Mouse (Mus musculus): ENCODE measurements around the gene Kif19a. TPM values are rescaled to one million over a fixed set of nuclear protein-coding genes. Genes with fewer than 3 reads are reported as not detected.

Kif19a gene
- polyA plus RNA-seq, 1 experiment, result 0.71 TPM

GRCm38 (mm10) chr11:114807686-114808427, 42.7 kb downstream of the Kif19a start:
- Histone ChIP-seq H3K4me3 (ENCODE audit: control insufficient read depth, insufficient read depth, low read length) (peak overlapping the region; percentile 11; the same call in 1 of the 2 replicates), H3K4me1 (replicated peaks; ENCODE audit: control insufficient read depth, insufficient read depth, low read length) (peaks cover 14% of the 10 kb centered on the region), H3K27me3 (ENCODE audit: control insufficient read depth, insufficient read depth, low read length) (no peaks in the 10 kb centered on the region), H3K36me3 (ENCODE audit: control insufficient read depth, insufficient read depth, low read length) (no peaks in the 10 kb centered on the region), H3K27ac (ENCODE audit: control insufficient read depth, insufficient read depth, low read length) (peak overlapping the region; percentile 26; the same call in 1 of the 2 replicates)
- DNase-seq, result no peak
- WGBS, result 22% methylated on average over 14 of the region's 14 CpGs
- TF ChIP-seq CTCF (IDR thresholded peaks at IDR 0.05; ENCODE audit: borderline replicate concordance, control insufficient read depth, extremely low read depth, insufficient read depth, low read length, poor library complexity) (no peak), POLR2A (IDR thresholded peaks at IDR 0.05; ENCODE audit: control insufficient read depth, extremely low read depth, insufficient read depth, low read length, poor library complexity) (no peak)

GRCm38 (mm10) chr11:114809371-114809770, 44.2 kb downstream of the Kif19a start:
- no peak for TF ChIP-seq POLR2A (IDR thresholded peaks at IDR 0.05; ENCODE audit: control insufficient read depth, extremely low read depth, insufficient read depth, low read length, poor library complexity)
- no peak for TF ChIP-seq CTCF (IDR thresholded peaks at IDR 0.05; ENCODE audit: borderline replicate concordance, control insufficient read depth, extremely low read depth, insufficient read depth, low read length, poor library complexity)
- WGBS, result 76% methylated on average over 1 of the region's 1 CpGs
- Histone ChIP-seq H3K4me3 (ENCODE audit: control insufficient read depth, insufficient read depth, low read length) (no peak overlapping the region), H3K4me1 (replicated peaks; ENCODE audit: control insufficient read depth, insufficient read depth, low read length) (peaks cover 14% of the 10 kb centered on the region), H3K27ac (ENCODE audit: control insufficient read depth, insufficient read depth, low read length) (no peak overlapping the region), H3K27me3 (ENCODE audit: control insufficient read depth, insufficient read depth, low read length) (no peaks in the 10 kb centered on the region), H3K36me3 (ENCODE audit: control insufficient read depth, insufficient read depth, low read length) (no peaks in the 10 kb centered on the region)
- DNase-seq, result no peak

- H3K4me3 ChIP-seq (ENCODE audit: control insufficient read depth, insufficient read depth, low read length), result no peak overlapping the region
- no peaks in the 10 kb centered on the region for H3K36me3 ChIP-seq (ENCODE audit: control insufficient read depth, insufficient read depth, low read length)
- no peak for DNase-seq
- no peak overlapping the region for H3K27ac ChIP-seq (ENCODE audit: control insufficient read depth, insufficient read depth, low read length)
- H3K27me3 ChIP-seq (ENCODE audit: control insufficient read depth, insufficient read depth, low read length), result no peaks in the 10 kb centered on the region
- peaks cover 21% of the 10 kb centered on the region for H3K4me1 ChIP-seq (replicated peaks; ENCODE audit: control insufficient read depth, insufficient read depth, low read length)
- TF ChIP-seq CTCF (IDR thresholded peaks at IDR 0.05; ENCODE audit: borderline replicate concordance, control insufficient read depth, extremely low read depth, insufficient read depth, low read length, poor library complexity), result no peak
- no peak for TF ChIP-seq POLR2A (IDR thresholded peaks at IDR 0.05; ENCODE audit: control insufficient read depth, extremely low read depth, insufficient read depth, low read length, poor library complexity)
- whole genome bisulfite sequencing, result 34% methylated on average over 4 of the region's 4 CpGs
Observed at GRCm38 (mm10) chr11:114810344-114810743, 45.2 kb downstream of the Kif19a start.

GRCm38 (mm10) chr11:114812731-114813240, 47.6 kb downstream of the Kif19a start:
- Histone ChIP-seq H3K4me3 (ENCODE audit: control insufficient read depth, insufficient read depth, low read length) (no peak overlapping the region), H3K4me1 (replicated peaks; ENCODE audit: control insufficient read depth, insufficient read depth, low read length) (peaks cover 21% of the 10 kb centered on the region), H3K36me3 (ENCODE audit: control insufficient read depth, insufficient read depth, low read length) (no peaks in the 10 kb centered on the region), H3K27me3 (ENCODE audit: control insufficient read depth, insufficient read depth, low read length) (no peaks in the 10 kb centered on the region), H3K27ac (ENCODE audit: control insufficient read depth, insufficient read depth, low read length) (no peak overlapping the region)
- DNase-seq, result peak; percentile 83
- 20% methylated on average over 6 of the region's 6 CpGs for WGBS
- TF ChIP-seq POLR2A (IDR thresholded peaks at IDR 0.05; ENCODE audit: control insufficient read depth, extremely low read depth, insufficient read depth, low read length, poor library complexity), result no peak
- peak; percentile 78; the same call in 1 of the 2 replicates for TF ChIP-seq CTCF (IDR thresholded peaks at IDR 0.05; ENCODE audit: borderline replicate concordance, control insufficient read depth, extremely low read depth, insufficient read depth, low read length, poor library complexity)

- H3K36me3 ChIP-seq (ENCODE audit: control insufficient read depth, insufficient read depth, low read length), result no peaks in the 10 kb centered on the region
- H3K27me3 ChIP-seq (ENCODE audit: control insufficient read depth, insufficient read depth, low read length), result no peaks in the 10 kb centered on the region
- TF ChIP-seq CTCF (IDR thresholded peaks at IDR 0.05; ENCODE audit: borderline replicate concordance, control insufficient read depth, extremely low read depth, insufficient read depth, low read length, poor library complexity), result no peak
- no peak for TF ChIP-seq POLR2A (IDR thresholded peaks at IDR 0.05; ENCODE audit: control insufficient read depth, extremely low read depth, insufficient read depth, low read length, poor library complexity)
- H3K27ac ChIP-seq (ENCODE audit: control insufficient read depth, insufficient read depth, low read length), result no peak overlapping the region
- WGBS, result 36% methylated on average over 11 of the region's 11 CpGs
- no peak overlapping the region for H3K4me3 ChIP-seq (ENCODE audit: control insufficient read depth, insufficient read depth, low read length)
- peaks cover 17% of the 10 kb centered on the region for H3K4me1 ChIP-seq (replicated peaks; ENCODE audit: control insufficient read depth, insufficient read depth, low read length)
- no peak for DNase-seq
Observed at GRCm38 (mm10) chr11:114814873-114815592, 49.8 kb downstream of the Kif19a start.

- DNase-seq, result no peak
- no peak overlapping the region for H3K4me3 ChIP-seq (ENCODE audit: control insufficient read depth, insufficient read depth, low read length)
- TF ChIP-seq POLR2A (IDR thresholded peaks at IDR 0.05; ENCODE audit: control insufficient read depth, extremely low read depth, insufficient read depth, low read length, poor library complexity) (no peak), CTCF (IDR thresholded peaks at IDR 0.05; ENCODE audit: borderline replicate concordance, control insufficient read depth, extremely low read depth, insufficient read depth, low read length, poor library complexity) (no peak)
- no peaks in the 10 kb centered on the region for H3K36me3 ChIP-seq (ENCODE audit: control insufficient read depth, insufficient read depth, low read length)
- H3K4me1 ChIP-seq (replicated peaks; ENCODE audit: control insufficient read depth, insufficient read depth, low read length), result peaks cover 17% of the 10 kb centered on the region
- 85% methylated on average over 4 of the region's 4 CpGs for WGBS
- no peak overlapping the region for H3K27ac ChIP-seq (ENCODE audit: control insufficient read depth, insufficient read depth, low read length)
- H3K27me3 ChIP-seq (ENCODE audit: control insufficient read depth, insufficient read depth, low read length), result no peaks in the 10 kb centered on the region
Observed at GRCm38 (mm10) chr11:114816934-114817333, 51.7 kb downstream of the Kif19a start.

Measured in thymus, adult 2 months (tissue).